Mouse (Mus musculus) left cerebral cortex, adult 11 months (tissue): Measurements from ENCODE around the gene Ttc28.

ENCODE experiments used
- DNase-seq: peaks from one replicate; pipeline ENCODE4 v3.0.0; 2022; ENCODE audit warnings: low spot score

The Ttc28 gene

GRCm38 (mm10) chr5:111098516-111099274, 219.1 kb downstream of the Ttc28 start:
- DNase-seq = no peak

DNA sequence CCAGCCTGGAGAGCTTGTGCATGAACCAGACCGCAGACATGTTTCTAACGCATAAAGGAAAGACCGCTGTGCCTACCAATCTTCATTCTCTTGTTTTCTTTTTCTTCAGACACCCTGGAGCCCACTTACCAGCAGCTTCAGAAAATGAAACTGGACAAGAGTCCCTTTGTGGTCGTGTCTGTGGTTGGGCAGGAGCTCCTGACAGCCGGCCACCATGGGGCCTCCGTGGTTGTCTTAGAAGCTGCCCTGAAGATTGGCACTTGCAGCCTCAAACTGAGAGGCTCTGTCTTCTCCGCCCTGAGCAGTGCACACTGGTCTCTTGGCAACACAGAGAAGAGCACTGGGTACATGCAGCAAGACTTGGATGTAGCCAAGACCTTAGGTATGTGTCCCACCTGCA, 221.0 kb downstream of the Ttc28 start:
- no peak for DNase-seq

DNA sequence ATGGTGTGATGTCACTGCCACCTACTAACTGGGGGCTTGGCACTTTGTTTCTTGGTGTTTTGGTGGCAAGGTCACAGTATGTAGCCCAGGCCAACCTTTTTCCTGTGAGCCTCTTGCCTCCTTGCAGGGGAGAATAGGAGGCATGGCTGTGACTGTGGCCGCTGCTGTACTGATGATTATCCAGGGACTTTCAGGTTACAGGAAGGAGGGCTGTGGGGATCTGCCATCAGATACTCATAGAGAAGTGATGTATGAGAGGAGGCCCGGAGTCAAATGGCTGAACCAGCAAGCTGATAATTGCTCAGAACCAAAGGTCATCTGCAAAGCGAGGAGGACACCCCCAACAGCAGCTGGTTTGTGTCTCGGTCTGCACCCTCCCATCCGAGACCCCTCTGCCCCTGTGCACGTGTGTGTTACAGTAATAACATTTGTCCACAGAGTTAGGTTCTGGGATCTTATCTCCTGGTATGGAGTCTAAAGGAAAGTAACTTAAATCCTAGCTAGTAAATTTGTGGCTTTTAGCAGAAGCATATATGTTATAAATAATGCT, 221.9 kb downstream of the Ttc28 start:
- DNase-seq = no peak

GRCm38 (mm10) chr5:111104801-111105200, 225.2 kb downstream of the Ttc28 start:
- no peak for DNase-seq

DNA sequence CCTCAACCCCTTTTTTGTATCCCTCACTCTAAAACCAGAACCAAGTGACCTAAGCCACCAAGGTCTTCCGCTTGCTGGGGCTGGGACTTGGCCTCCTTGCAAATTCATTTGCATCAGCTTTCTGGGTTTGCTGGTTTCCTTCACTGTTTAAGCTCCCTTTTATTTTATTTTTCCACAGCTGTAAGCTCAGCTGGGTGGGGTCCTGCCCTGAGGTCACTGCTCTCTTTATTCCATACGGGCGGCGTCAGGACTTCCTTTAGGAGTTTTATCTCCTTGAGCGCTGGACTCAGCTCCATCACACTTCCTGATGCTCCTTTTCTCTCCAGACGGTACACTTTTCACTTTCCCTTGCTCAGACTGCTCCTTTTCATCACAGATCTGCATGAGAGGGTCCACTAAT, 231.8 kb downstream of the Ttc28 start:
- no peak for DNase-seq

DNA sequence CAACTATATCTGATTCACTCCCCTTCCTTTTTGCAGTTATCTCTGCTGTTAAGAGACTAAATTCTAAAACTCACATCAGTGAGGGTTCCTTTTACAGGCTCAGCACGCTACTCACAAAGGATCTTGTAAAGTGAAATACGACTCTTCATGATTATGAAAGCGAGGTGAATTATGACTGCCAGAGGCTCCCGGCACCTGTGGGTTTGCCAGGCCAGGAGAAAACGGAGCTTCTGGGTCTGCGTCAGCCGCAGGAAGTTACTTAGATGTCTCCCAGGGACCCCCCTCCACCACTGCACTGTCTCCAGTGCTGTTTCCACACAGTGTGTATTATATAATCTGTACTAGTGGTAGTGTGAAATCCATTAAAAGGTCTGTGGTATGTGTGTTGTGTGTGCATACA, 233.6 kb downstream of the Ttc28 start:
- no peak for DNase-seq

- no peak for DNase-seq
Observed at GRCm38 (mm10) chr5:111113694-111114375, 234.2 kb downstream of the Ttc28 start.

GRCm38 (mm10) chr5:111114597-111114996, 235.0 kb downstream of the Ttc28 start:
- no peak for DNase-seq

DNA sequence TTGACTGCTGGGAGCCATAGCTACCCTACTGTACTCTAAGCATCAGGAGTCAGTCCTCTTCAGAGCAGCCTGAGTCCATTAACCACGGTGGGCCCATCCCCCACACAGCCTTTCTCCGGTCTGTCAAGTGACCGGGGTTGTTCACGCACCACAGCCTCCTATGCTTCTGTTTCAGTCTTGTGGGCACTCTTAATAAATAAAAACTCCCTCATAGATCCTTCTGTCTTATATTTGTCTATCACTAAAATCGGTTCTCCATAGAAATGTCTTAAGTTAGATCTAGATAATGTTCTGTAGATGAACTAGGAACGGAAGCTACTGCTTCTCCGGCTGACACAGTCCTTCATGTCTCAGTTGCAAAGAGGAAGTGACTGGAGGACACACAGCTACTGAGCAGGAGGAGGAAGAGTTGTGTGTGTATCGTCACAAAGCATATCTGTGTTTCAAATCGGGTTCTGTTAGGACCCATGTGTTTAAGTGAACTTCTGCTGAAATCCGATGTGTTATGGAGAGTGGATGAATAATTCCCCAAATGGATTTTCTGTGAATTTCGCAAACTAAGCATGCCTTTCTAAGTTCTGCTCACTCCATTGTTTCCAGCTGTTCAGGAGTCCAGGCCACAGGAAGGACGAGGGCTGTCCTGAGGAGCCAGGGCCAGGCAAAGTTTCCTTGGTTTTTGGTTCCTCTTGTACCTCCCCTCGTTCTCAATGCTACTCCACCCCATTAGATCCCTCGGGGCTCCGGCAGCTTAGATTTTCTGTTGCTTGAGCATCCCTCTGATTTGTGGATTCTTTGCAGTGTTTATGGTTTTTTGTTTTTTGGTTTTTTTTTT, 236.1 kb downstream of the Ttc28 start:
- no peak for DNase-seq

DNA sequence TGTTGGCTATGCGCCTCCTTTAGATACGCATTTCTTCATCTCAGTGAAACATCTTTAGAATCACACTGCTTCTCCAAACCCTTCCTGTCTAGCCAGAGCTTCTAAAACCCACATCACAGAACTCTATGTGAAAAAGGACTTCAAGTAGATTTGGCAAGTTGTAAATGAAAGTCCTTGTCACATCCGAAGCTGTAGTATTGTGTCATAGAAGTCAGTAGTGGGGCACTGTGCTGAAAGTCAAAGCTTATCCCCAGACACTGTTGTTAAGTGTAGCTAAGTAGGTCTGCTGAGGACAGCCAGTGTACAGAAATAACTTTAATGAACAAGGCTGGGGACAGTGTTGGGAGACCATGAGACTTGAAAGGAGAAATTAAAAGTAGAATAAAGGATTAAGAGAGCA, 240.2 kb downstream of the Ttc28 start:
- DNase-seq = no peak

DNA sequence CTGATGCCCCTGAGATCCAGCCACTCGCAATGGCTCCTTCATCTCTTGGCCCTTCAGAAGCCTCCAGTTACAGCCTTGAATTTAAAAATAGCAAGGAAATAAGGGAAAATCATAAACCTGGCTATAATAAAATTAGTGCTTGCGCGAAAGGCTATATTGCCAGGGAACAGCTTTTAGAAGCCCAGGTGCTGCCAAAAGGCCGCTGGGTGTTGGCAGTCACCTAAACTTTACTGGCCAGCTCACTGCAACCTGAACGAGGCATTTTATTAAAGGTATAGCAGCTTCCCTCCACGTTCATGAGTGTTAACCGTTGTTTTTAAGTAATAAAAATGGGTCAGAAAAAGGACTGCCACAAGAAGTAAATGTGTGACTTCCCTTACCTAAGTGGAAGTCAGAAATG, 240.7 kb downstream of the Ttc28 start:
- no peak for DNase-seq

GRCm38 (mm10) chr5:111120705-111121420, 241.3 kb downstream of the Ttc28 start:
- DNase-seq = no peak

DNA sequence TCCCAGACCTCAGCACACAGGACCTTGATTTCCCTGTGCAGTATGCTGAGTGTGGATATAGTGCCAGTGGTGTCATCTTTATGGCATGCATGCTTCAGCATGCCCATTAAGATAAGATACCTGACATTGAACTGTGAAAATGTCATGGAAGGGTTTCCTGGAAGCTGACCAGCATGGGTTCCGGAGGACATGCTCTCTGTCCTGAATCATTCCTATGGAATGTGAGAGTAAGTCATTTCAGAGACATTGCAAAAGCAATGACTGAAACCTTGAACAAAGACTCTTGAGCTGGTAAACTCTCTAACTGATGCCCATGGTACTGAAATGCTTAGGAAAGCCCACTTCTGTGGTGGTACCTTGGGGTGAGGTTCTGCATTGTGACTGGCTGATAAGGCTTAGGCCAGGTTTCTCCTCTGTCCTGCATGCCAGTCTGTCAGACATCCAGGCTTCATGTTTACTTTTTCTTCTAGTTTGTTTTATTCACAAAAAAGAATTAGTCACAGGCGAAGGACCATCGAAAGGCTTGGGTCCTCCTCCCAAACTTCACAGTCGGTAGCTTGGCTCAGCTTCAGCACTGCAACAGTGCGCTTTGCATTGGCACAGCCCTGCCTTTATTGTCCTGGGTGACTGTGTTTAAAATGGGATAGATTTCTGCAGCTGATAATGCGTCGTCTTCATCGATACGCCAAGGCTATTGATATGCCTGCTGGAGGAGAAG, 242.9 kb downstream of the Ttc28 start:
- no peak for DNase-seq

DNA sequence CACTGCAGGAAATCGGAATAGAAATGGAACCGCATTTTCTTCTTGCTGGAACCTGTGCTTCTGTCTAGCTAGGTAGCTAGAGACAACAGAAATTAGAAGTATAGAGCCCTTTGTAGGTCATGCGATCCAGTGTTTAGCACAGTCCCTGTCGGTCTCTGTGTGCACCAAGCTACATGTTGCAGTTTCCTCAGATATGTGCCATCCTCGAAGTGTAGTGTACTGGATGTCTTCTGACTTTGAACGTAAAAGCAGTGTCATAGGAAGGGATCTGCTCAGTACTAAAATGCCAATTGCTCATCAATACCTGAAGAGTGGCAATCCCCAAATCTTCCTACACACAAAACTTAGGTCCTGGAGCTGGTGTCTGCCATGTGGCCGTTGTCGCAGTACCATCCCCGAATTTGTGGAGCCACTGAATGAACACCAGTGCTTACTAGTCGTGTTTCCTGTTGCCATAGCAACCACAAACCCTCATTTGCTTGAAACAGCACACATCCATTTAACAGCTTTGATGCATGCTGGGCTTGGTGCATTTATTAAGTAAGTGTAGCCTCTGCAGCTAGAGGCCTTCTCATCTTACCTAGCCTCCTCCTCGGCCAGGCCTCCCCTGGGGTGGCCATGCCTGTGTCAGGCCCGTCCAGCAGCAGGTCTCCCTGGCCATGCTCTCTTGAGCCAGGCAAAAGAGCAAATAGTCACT, 243.6 kb downstream of the Ttc28 start:
- DNase-seq = no peak

GRCm38 (mm10) chr5:111124620-111125200, 245.1 kb downstream of the Ttc28 start:
- DNase-seq = no peak

DNA sequence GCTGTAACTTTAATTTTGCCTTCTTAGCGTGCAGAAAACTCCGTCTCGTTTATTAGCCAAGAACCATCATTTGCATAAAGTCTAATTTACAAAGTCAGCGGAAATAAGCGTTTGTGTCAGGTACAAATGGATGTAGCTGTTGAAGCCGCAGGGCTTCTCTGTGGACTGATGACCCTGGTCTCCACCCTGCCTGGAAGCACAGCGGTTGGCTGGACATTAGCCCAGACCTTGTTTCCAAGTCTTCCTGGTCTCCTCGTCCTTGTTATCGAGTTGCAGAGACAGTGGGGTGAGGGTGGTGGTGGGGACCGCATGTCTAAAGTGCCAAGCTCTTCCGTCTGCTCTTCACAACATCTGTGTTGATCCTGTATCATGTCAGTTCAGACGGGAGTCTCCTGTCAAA, 246.1 kb downstream of the Ttc28 start:
- no peak for DNase-seq

- no peak for DNase-seq
Observed at GRCm38 (mm10) chr5:111127786-111128185, 248.2 kb downstream of the Ttc28 start.

- DNase-seq = no peak
Observed at GRCm38 (mm10) chr5:111130121-111130520, 250.5 kb downstream of the Ttc28 start.

DNA sequence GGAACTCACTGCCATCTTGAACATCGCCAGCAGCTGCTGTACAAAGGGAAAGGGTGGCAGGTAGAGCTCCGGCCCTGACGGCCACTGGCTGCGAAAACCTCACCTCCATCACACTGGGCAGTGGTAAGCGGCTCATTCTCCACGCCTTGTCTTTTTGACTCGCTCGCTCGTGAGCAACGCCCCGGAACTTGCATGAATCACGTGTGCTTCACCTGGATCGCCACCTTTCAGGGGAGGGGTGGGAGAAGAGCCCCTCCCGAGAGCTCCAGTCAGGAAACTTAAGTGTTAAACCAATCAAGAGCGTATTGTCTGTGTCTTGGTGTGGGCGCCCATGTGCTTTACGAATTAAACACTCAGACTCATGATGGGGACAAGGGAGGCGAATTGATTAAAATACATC, 252.0 kb downstream of the Ttc28 start:
- no peak for DNase-seq

- DNase-seq = no peak
Observed at GRCm38 (mm10) chr5:111133150-111133549, 253.5 kb downstream of the Ttc28 start.
